Mouse (Mus musculus): ENCODE measurements around the gene 4930519G04Rik.
"Not testable (repeated sequence)": the region's sequence is repeated elsewhere in the genome, so short reads cannot be mapped to it uniquely, and the experiment has no call there.

The 4930519G04Rik gene

GRCm38 (mm10) chr5:114853364-114853763 lies at the start of gene 4930519G04Rik:
Gene 4930519G04Rik (plus strand): TSS chr5:114853664.
- DNase-seq: not testable (repeated sequence)

- DNase-seq: no peak
These were observed 49.1 kb upstream of the 4930519G04Rik start for GRCm38 (mm10) chr5:114804335-114804734.

- peak; percentile 75 for DNase-seq
These were observed 48.5 kb upstream of the 4930519G04Rik start for GRCm38 (mm10) chr5:114804958-114805357.

- DNase-seq: no peak
These were observed 47.8 kb upstream of the 4930519G04Rik start for GRCm38 (mm10) chr5:114805436-114806350.

- DNase-seq: no peak
These were observed 46.8 kb upstream of the 4930519G04Rik start for GRCm38 (mm10) chr5:114806636-114807035.

- DNase-seq: no peak
These were observed 46.4 kb upstream of the 4930519G04Rik start for GRCm38 (mm10) chr5:114807063-114807462.

- no peak for DNase-seq
These were observed 46.0 kb upstream of the 4930519G04Rik start for GRCm38 (mm10) chr5:114807468-114807867.

- no peak for DNase-seq
These were observed 45.6 kb upstream of the 4930519G04Rik start for GRCm38 (mm10) chr5:114807893-114808292.

- no peak for DNase-seq
These were observed 45.1 kb upstream of the 4930519G04Rik start for GRCm38 (mm10) chr5:114808385-114808784.

- no peak for DNase-seq
These were observed 44.2 kb upstream of the 4930519G04Rik start for GRCm38 (mm10) chr5:114809181-114809756.

GRCm38 (mm10) chr5:114809826-114810225 lies 43.6 kb upstream of the 4930519G04Rik start:
- no peak for DNase-seq

- DNase-seq: peak; percentile 93
These were observed 39.8 kb upstream of the 4930519G04Rik start for GRCm38 (mm10) chr5:114813525-114814181.

GRCm38 (mm10) chr5:114816599-114816998 lies 36.9 kb upstream of the 4930519G04Rik start:
- no peak for DNase-seq

- DNase-seq: no peak
These were observed 35.3 kb upstream of the 4930519G04Rik start for GRCm38 (mm10) chr5:114818124-114818523.

- peak; percentile 83 for DNase-seq
These were observed 30.4 kb upstream of the 4930519G04Rik start, which contains the start of gene 1500011B03Rik for GRCm38 (mm10) chr5:114822796-114823688. Gene 1500011B03Rik (minus strand): TSS chr5:114823468.

- no peak for DNase-seq
These were observed 29.3 kb upstream of the 4930519G04Rik start for GRCm38 (mm10) chr5:114824197-114824596.

GRCm38 (mm10) chr5:114825978-114826691 lies 27.3 kb upstream of the 4930519G04Rik start:
- DNase-seq: peak; percentile 52

- no peak for DNase-seq
These were observed 26.0 kb upstream of the 4930519G04Rik start for GRCm38 (mm10) chr5:114827427-114827826.

GRCm38 (mm10) chr5:114829740-114830139 lies 23.7 kb upstream of the 4930519G04Rik start:
- no peak for DNase-seq

- DNase-seq: no peak
These were observed 16.6 kb upstream of the 4930519G04Rik start for GRCm38 (mm10) chr5:114836886-114837285.

GRCm38 (mm10) chr5:114840481-114840880 lies 13.0 kb upstream of the 4930519G04Rik start:
- not testable (repeated sequence) for DNase-seq
